Mouse (Mus musculus) hematopoietic stem cell, adult 5-6 weeks (primary cell): Measurements from ENCODE around the gene Hic1. TPM values are rescaled to one million over a fixed set of nuclear protein-coding genes. Genes with fewer than 3 reads are reported as not detected.

Experiments used
- ATAC-seq, 2 experiments: fragments of 125-278 bp in 1 of 2; replicated peaks in 1 of 2; 2 replicates each; pipeline ENCODE4 v1.8.0; 2016 to 2017; ENCODE audit warnings: inconsistent platforms in 2 of 2, mild to moderate bottlenecking in 2 of 2, moderate number of reproducible peaks in 2 of 2, low read depth in 1 of 2, moderate TSS enrichment in 1 of 2; ENCODE audit not compliant: low FRiP score in 2 of 2, poor library complexity in 2 of 2, severe bottlenecking in 2 of 2, insufficient read depth in 1 of 2, low TSS enrichment in 1 of 2
- total RNA-seq: library from RNA; stranded (forward); fragments of 172-1452, 232-1000 nt; gene quantifications from 2 replicates; pipeline ENCODE4 v1.2.3, GENCODE M21; 2017

Gene Hic1
- total RNA-seq, 1 experiment from 2014 or later: not detected

DNA sequence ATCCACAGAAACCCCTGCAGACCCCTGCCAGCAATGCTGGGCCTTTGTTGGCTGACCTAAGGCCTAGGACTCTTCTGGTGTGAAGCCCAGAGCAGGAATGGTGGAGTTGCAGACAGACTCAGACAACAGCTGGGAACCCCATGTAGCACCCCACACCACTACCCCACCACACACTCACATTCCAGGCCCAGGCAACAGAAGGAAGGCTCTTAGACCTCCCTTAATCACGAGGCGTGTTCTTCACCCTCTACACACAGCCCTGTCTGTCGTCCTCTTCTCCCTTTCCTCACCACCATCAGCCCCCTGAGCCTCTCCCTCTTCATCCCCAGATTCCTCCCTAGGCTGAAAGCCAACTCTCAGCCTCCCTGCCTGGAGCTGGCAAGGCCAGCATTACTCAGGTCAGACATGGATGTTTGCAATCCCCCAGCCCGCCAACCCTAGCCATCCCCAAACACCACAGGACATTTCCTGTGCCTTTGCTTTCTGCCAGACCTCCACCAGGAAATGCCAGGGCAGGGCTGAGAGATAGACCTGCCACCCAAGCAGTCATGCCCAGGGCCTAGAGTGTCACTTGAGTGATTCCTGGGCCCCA is 7.8 kb downstream of the Hic1 start:
- ATAC-seq: no peak

- ATAC-seq: no peak
Measured at GRCm38 (mm10) chr11:75160954-75161353, 8.4 kb downstream of the Hic1 start.

DNA sequence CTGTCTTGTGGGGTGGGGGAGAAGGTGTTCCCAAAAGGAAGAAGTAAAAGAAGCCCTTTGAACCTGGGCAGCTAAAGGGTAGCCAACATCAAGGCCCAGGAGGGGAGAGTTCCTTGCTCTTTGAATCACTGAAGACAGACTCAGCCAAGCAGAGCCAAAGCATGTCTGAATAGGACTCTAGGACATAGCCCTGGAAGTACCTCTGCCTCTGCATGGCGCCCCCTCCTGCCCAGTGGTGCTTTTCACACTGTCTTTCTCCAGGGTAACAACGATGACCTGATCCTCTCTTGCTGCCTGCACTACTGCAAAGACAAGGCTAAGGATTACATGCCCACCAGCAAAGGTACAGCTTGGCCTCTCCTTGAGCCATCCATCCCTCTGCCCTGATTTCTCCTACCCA is 9.8 kb downstream of the Hic1 start:
- 0 out of 4 replicates have a peak, but pooled peaks of 1 of the 2 experiments have one; percentile 28 for ATAC-seq

DNA sequence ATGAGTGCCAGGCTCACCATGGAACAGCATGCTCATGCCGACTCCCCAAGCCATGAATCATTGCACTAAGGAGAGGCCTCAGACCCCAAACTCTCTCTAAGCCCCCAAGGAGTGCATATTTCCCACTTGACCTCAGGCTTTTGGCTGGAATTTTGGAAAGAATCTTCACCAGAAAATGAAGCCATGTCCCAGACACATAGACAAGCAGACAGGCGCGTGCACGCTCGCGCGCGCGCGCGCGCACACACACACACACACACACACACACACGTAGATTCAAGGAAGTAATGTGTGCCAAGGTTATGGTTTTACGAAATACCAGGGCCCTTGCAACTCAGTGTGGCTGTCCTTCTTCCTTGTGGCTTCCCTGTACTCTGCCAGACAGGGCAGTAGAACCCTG is 10.9 kb downstream of the Hic1 start:
- ATAC-seq: peak; percentile 22 to 40; a peak in 1 of 4 replicates

- ATAC-seq: no peak
Measured at GRCm38 (mm10) chr11:75157901-75158300, 11.4 kb downstream of the Hic1 start.

DNA sequence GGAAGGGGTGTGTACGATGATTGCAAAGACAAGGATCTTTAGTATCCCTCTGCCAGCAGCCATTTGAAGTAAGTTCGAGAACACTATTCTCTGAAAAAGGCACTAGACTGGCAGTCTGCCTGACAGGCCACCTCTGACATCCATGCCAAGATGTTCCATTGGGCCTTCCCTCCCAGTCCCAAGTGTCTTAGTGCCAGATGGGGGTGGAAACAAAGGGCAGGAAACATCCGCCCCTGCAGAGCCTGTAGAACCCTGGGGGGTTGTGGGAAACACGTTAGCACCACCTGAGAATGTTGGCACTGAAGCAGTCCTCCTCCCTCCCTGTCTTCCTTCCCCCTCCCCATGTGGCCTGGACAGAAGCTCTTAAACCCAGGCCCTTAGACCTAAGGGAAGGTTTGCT is 12.3 kb downstream of the Hic1 start:
- no peak for ATAC-seq

GRCm38 (mm10) chr11:75156416-75156815 is 12.9 kb downstream of the Hic1 start:
- no peak for ATAC-seq

- no peak for ATAC-seq
Measured at GRCm38 (mm10) chr11:75155985-75156384, 13.3 kb downstream of the Hic1 start.

DNA sequence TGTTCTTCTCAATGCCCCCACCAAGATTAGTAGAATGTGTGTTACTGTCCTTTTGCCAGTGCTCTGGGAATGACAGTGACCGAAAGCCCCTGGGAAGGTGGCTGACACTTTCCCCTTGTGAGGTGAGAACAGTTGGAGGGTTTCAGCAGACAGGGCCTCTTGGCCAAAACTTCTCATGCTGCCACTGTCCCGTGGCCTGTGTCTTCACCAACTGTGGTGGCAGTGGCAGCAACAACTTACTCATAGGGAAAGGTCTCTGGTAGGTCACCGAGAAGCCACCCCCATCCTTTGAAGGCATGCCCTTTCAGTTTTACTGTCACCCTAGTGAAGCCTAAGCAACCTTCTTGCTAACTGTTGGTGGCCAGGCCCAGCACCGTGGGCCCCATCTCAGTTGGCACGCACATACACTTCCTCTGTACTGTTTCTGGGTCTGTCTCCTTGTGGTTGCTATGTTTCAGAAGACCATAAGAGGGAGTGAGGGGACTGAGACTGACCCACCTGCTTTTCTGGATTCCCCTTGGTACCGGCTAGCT is 15.2 kb downstream of the Hic1 start:
- peak; percentile 67 to 80 for ATAC-seq

GRCm38 (mm10) chr11:75152603-75153557 is 16.4 kb downstream of the Hic1 start:
- ATAC-seq: peak; percentile 88 to 90

DNA sequence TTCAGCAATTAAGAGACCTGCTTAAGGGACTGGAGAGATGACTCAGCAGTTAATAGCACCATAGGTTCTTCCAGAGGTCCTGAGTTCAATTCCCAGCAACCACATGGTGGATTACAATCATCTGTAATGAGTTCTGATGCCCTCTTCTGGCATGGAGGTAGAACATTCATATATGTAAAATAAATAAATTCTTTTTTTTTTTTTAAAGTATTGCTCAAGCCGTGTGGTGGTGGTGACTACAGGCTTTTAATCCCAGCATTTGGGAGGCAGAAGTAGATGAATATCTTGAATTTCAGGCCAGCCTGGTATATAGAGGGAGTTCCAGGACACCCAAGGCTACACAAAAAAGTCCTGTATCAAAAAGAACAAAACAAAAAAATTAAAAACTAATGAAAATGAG is 19.0 kb downstream of the Hic1 start:
- no peak for ATAC-seq

DNA sequence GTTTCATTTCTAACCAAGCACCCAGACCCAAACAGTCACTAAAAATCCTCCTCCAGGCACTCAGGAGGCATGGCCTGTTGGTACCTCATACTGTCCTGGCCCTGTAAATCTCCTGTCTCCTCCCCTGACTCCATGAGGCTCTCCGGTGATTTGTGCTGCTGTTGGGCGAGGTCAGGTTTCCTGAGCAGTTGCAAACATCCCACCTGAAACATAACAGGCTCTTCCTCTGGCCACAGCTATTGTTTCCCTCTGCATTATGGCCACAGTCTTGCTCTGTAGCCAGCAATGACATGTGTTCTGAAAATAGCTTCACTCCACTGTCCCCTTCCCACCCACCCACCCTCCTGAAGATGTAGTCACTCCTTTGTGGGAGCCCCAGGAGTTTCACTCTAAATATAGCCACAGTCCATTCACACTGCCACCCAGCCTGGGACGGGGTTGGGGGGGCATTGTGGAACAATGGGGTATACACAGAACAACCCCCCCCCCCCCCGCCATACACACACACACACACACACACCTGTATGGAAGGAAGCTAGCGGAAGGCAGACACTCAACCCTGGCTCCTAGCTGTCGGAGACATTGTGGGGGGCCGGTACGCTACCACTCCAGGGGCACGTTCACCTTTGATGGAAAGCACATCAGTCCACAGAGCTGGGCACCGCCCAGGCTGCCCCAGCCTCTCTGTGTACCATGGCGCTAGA is 20.8 kb downstream of the Hic1 start:
- ATAC-seq: no peak

- peak; percentile 12 to 38; a peak in 2 of 4 replicates for ATAC-seq
Measured at GRCm38 (mm10) chr11:75147846-75148168, 21.5 kb downstream of the Hic1 start.

- ATAC-seq: peak; percentile 44 to 75; a peak in 3 of 4 replicates
Measured at GRCm38 (mm10) chr11:75147106-75147845, 22.0 kb downstream of the Hic1 start.

- no peak for ATAC-seq
Measured at GRCm38 (mm10) chr11:75145841-75146240, 23.5 kb downstream of the Hic1 start.

- no peak for ATAC-seq
Measured at GRCm38 (mm10) chr11:75142749-75143148, 26.6 kb downstream of the Hic1 start.

GRCm38 (mm10) chr11:75141913-75142312 is 27.4 kb downstream of the Hic1 start:
- no peak for ATAC-seq
